Mouse (Mus musculus) megakaryocyte, embryonic 14.5 days (primary cell): Measurements from ENCODE around the gene Tmem26.

ENCODE experiments used
- FLI1 ChIP-seq: IDR thresholded peaks from 2 replicates; pipeline ENCODE4 v1.6.1; 2012; ENCODE audit warnings: low read length, inconsistent platforms, mixed read lengths
- GATA1 ChIP-seq: IDR thresholded peaks from 3 replicates; pipeline ENCODE4 v1.6.1; 2012; ENCODE audit warnings: mixed read lengths, low read length, inconsistent platforms, borderline replicate concordance

DNA sequence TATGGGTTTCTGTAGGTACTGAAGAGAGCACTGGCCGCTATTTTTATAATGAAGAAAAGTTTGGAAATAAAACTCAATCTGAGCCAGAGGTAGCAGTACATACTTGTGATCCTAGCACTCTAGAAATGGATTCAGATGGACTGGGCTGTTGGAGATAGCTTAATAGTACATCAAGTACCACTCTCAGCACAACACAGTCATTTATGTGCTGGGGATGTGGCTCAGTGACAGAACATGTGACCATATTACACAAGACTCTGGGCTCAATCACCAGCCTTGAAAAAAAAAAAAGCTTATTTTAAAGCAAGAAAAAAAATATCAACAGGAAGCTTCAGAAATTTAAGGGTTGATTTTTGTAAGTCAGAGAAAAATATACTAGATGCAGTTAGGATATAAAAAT is 31.0 kb upstream of the Tmem26 start:
- TF ChIP-seq GATA1 = no peak
- TF ChIP-seq FLI1 = no peak
